Mouse (Mus musculus) liver, adult 10 weeks (tissue): ENCODE results near the gene Cep70. TPM values are rescaled to one million over a fixed set of nuclear protein-coding genes. Genes with fewer than 3 reads are reported as not detected.

ENCODE experiments used
- polyA plus RNA-seq: library from polyadenylated mRNA; stranded (reverse); fragments of 350-450 nt; fragmentation: Illumina TruSeq; extraction: RNeasy Lipid Tissue Mini Kit (QIAGEN cat#74804); gene quantifications from one replicate; pipeline ENCODE4 v1.2.3, GENCODE M21; 2014; ENCODE audit warnings: low read depth, low replicate concordance

The Cep70 gene
- polyA plus RNA-seq: 16.0 TPM

GRCm38 (mm10) chr9:99243190-99243894 is at the start of gene Cep70:
Cep70 (plus strand) TSS chr9:99243367.

GRCm38 (mm10) chr9:99237139-99237538 is 6.0 kb upstream of the Cep70 start, which contains the start of gene Faiml:
Faiml (minus strand) TSS chr9:99237239.

Other genes starting within 250 kb of the Cep70 start
- gene Gm1123, start 207.7 kb upstream of the Cep70 start, polyA plus RNA-seq: not detected
- gene Pik3cb, start 102.7 kb upstream of the Cep70 start, polyA plus RNA-seq: 6.6 TPM
- not detected for gene Faiml, start 6.1 kb upstream of the Cep70 start, polyA plus RNA-seq
- gene Esyt3, start 115.2 kb downstream of the Cep70 start, polyA plus RNA-seq: 0.11 TPM
- 2.1 TPM for gene Mras, start 194.0 kb downstream of the Cep70 start, polyA plus RNA-seq
- not detected for gene Nme9, start 208.1 kb downstream of the Cep70 start, polyA plus RNA-seq